Mouse (Mus musculus) thymus, adult 2 months (tissue): Measurements from ENCODE around the gene Rps11.
A peak's percentile ranks its signal among the peaks of the same experiment; 100 is the strongest.

ENCODE experiments used
- CTCF ChIP-seq: fragments of 200-500 bp; IDR thresholded peaks from 2 replicates; pipeline ENCODE4 v1.5.1; 2012; ENCODE audit warnings: mild to moderate bottlenecking, control low read depth, low read length, moderate library complexity, borderline replicate concordance; ENCODE audit not compliant: control insufficient read depth, poor library complexity, insufficient read depth; ENCODE audit errors: extremely low read depth
- POLR2A ChIP-seq: fragments of 200-500 bp; IDR thresholded peaks from 2 replicates; pipeline ENCODE4 v1.6.1; 2012; ENCODE audit warnings: mild to moderate bottlenecking, low read length, control low read depth, moderate library complexity; ENCODE audit not compliant: control insufficient read depth, poor library complexity, insufficient read depth; ENCODE audit errors: extremely low read depth

- 0 out of 2 replicates have a peak, but pooled peaks have one; percentile 20 for TF ChIP-seq CTCF
- no peak for TF ChIP-seq POLR2A
Measured at GRCm38 (mm10) chr7:45086084-45086483, 38.2 kb downstream of the Rps11 start.
